Mouse (Mus musculus) yolk sac, embryonic 10.5 days (tissue): ENCODE measurements around the gene Pgghg.

Experiments used
- DNase-seq: peaks from one replicate; pipeline ENCODE4 v3.0.0-alpha.2; 2017; ENCODE audit warnings: low spot score

Gene Pgghg

DNA sequence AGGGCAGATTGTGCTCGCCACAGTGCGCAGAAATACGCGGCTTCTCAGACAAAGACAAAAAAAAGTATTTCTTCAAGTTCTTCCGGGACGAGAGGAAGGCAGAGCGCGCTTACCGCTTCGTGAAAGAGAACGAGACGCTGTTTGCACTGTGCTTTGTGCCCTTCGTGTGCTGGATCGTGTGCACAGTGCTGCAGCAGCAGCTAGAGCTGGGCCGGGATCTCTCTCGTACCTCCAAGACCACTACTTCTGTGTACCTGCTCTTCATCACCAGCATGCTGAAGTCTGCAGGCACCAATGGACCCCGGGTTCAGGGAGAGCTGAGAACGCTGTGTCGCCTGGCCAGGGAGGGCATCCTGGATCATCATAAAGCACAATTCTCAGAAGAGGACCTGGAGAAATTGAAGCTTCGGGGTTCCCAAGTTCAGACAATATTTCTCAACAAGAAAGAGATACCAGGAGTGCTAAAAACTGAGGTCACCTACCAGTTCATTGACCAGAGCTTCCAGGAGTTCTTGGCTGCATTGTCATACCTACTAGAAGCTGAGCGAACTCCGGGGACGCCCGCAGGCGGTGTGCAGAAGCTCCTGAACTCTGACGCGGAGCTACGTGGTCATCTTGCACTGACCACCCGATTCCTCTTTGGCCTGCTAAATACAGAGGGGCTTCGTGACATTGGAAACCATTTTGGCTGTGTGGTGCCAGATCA is 18.0 kb upstream of the Pgghg start:
- DNase-seq, result no peak

DNA sequence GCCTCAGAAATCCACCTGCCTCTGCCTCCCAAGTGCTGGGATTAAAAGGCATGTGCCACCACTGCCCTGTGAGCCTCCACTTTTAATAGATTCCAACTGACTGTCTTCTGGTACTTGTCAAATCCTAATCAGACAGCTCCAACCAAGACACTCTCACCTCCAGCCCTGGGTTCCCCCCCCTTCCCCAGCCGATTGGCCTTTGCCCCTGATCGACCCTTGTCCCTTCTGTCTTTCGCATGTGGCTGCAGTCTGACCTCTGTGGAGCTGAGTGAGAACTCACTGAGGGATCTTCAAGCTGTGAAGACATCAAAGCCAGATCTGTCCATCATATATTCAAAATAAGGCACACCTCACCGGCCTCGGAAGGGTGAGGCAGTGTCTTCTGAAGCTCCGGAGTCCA is 14.0 kb upstream of the Pgghg start:
- DNase-seq, result peak; percentile 77

DNA sequence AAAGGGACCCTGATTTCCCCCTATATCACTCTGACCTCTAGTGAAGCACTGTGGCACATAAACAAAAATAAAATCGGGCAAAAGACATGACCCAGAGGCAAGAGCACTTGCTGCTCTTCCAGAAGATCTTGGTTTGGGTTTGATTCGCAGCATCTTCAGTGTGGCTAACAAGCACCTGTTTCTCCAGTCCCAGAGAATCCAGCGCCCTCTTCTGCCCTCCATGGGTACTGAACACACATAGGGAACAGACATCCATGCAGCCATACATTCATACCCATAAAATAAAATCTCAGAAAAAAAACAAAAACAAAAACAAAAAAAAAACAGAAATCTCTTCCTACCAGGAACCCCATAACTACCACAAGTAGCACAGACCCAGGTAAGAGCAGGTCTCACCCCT is 2.8 kb upstream of the Pgghg start:
- no peak for DNase-seq

DNA sequence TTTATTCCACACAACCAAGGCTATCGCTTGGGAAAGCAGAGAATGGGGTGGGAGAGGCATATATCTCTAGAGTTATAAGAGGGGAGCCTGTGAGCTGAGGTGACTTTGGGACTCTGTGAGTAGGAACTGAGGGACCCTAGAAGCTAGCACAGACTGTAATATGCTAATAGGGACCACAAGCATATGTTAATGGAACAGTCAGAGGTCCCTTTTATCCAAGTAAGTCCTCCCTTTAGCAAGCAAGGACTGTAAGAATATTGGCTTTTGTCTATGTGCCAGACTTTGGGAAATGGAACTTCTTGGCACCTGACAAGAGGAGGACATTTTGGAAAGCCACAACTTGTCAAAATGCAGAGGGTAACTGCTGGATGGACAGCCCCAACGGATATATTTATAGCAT is 2.3 kb upstream of the Pgghg start:
- no peak for DNase-seq

DNA sequence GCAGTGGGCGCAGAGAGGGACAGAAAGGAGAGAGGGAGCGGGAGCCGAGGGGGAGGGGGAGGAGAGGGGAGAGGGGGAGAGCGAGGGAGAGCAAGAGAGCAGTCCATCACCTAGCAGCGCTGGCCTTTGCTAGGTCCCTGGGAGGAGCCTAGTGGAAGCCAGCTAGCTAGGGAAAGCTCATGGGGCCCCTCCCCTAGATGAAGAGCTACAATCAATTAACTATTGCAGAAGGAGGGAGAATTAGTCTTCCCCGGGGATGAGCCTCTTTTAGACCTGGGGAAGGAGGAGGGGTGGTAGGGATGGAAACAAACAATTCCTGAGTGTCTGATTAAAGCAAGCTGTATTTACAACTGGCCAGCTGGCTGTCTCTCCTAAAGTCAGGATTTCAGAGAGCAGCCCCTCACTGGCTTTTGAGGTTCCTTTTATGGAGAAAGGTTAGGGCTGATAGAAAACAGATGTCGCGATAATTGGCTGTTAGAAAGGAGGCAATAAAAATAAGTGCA is 1.5 kb upstream of the Pgghg start:
- peak; percentile 36 for DNase-seq

DNA sequence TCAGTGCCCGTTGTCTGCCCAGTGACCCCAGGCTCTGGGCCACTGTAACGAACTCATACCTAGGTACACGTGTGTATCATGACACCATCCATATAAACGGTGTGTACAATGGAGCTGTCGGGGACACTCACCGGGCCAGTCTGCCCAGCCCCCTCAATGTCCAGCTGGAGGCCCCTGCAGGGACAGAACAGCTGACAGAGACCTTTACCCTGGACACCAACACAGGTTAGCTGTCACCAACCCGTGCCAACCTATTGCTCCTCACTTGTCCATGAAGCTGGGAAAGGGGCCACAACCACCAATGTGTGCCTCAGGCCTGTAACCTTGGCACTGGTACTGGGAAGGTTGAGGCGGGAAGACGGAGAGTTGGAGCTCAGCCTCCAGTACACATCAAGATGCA is 1.1 kb downstream of the Pgghg start:
- no peak for DNase-seq

DNA sequence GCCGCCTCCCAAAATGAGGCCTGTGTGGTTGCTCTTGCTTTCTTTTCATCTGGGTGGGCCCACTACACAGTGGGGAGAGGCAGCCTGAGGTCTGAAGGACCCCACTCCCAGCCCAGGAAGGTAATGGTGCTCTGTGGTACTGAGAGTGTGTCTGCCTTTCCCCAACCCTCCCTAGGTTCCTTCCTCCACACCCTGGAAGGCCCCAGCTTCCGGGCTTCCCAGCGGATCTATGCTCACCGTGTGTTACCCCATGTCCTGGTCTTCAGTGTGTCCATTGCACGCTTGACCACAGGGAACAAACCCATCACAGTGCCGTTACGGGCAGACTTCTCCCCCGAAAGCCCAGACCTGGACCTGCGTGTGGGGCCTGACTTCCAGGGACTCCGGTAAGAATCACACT is 1.6 kb downstream of the Pgghg start:
- DNase-seq, result no peak

DNA sequence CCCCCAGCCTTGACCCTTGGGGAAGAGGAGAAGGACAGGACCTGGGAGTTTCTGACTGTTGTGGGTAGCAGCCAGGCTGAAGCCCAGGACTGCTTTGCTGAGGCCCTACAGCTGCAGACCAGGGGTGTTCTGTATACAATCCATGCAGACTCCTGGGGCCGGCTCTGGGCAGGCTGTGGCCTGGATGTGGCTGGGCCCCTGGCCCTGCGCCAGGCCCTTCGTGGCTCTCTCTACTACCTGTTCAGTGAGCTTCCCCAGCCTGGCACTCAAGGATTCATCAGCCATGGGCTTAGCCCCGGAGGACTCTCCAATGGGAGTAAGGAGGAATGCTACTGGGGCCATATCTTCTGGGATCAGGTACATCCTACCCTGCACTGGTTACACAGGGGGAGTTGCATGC is 2.2 kb downstream of the Pgghg start:
- DNase-seq, result no peak

DNA sequence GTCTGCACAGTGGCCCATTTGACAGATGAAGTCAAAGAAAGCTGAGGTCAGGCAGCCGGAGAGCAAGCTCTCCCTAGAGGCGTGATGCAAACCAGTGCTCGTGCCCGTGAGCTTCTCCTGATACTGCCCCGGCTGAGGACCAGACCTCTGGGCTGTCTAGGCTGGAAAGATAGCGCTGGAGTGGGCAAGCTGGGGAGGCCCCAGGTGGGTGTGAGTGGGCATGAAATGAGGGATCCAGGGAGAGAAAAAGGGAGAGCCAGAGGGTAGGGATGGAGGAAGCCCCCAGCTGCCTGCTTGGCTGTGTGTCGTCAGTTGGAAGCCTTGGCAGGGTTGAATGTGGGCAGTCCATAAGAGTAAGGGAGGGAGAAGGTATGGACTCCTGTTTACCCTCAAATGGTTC is 3.0 kb downstream of the Pgghg start:
- DNase-seq, result no peak

DNA sequence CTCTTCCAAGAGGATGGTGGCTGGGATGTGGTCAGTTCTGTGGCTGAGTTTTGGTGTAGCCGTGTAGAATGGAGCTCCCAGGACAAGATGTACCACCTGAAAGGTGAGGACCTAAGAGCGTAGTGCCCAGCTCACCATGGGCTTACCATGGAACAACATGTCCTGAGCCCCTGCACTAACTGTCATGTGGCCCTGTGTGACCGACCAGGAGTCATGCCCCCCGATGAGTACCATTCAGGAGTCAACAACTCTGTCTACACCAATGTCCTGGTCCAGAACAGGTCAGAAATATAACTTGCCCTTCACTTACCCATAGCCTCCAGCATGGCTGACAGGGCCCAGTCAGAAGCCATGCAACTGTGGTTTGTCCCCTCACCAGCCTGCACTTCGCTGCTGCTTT is 4.1 kb downstream of the Pgghg start:
- no peak for DNase-seq

DNA sequence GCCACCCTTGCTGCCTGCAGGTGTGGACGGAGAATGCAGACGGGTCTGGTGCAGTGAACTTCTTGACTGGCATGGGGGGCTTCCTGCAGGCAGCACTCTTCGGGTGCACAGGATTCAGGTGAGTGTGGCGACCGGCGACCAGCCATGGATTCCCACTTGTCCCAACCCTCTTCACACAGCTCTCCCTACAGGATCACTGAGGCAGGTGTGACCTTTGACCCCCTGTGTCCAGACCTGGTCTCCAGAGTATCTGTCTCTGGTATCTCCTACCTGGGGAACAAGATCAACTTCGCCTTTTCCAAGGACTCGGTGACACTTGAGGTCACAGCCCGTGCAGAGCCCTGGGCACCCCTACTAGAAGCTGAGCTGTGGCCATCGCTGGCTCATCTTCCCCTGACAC is 5.1 kb downstream of the Pgghg start:
- no peak for DNase-seq

DNA sequence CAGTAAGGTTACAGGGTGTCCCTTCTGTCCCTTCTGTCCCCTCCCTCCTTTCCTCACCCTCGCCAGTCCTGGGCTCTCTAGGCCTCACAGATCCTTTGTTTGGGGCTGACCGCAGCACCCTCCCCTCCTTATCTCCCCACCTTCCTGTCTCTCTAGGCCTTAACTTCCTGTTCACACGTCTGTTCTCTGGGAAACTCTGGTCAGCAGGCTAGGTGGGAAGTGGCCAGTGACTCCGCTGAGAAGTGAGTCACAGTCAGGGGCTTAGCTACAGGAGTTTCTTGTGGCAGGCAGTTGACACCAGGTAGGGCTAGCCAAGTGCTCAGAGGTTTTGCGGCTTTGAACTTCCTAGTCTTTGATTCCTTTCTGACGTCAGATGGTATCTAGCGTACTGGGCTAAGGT is 5.8 kb downstream of the Pgghg start:
- DNase-seq, result peak; percentile 39

DNA sequence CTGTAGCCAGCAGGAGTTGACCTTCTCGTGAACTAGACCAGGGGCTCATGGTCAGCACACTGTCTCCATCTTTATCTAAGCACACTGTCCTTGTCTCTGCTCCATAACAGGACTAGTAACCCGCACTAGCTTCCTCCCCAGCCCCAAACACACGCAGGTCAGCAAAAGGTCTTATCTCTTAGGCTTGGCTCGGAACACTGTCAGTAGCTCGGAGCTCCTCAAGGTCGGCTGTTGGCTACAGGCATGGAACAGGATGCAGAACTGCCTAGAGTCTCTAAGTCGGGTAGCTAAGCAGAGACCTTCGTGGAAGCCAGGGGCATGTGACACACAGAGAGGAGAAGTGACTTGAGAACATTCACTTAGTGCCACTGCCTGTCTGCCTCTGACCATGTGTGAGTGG is 7.0 kb downstream of the Pgghg start:
- no peak for DNase-seq

DNA sequence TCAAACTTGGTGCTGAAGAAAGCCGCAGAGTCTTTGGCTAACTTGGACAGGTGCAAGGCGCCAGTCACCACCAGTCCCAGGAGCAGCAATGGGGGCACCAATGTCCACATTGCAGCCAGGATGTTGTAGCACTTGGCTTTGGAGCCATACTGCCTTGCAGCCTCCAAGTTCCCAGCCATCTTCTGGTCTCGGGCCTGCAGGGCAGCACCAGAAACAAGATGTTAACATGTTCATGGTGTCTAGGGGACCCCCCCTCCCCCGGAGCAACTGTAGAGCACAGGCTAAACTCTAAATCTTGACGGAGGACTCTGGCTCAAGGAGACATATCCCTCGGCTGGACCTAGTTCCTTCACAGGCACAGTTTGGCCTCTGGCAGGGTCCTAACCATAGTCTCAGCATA is 8.1 kb downstream of the Pgghg start:
- DNase-seq, result no peak

DNA sequence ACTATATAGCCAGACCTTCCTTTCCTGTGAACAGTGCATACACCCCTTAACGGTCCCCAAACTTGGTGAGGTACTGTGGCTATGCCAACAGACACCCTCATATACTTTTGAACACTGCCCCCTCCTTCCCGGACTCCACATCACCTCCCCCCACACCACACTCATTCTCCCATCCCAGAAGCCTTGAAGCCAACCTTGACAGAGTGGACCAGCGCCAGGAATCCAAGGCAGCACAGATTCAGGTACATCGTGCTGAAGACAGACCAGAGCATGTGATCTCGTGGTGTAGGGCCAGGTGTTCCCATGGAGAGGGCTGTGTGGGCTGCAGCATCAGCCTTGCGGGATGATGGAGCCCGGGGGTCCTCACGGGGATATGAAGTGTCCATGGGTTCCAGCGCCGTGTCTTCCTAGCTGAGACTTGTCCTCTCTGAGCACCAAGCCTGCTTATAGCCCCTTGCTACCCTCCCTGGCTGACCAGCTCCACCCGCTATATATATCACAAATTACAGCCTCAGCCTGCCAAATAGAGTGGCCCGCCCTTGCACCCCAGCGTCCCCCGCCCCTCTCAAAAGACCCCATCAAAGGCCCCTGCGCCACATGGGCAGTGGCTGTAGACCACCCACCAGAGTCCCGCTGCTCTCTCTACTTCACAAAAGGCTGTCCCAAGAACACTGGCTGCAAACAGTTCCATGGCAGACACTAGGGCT is 8.8 kb downstream of the Pgghg start, which contains the start of gene Ifitm5:
Gene Ifitm5, minus strand, starts transcription at position 468 of the 707 bp plus-strand sequence.
- no peak for DNase-seq

DNA sequence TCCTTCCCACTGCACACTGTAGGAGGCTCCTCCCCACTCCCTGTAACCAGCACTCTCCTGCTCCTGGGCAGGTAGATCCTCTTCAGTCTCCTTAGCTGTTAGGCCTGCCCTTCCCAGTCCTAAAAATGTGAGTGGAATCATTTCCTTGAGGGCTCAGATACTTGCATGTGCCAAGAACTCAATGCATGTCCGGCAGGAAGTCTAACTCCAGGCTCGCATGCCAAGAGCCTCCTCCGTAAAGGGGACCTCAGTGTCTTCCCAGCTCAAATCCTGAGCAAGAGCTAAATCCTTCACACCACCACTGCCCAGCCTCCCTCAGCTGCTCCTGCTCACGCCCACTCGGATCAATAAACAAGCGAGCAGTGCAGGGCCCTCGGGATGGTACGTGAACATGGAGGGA is 9.9 kb downstream of the Pgghg start:
- no peak for DNase-seq

DNA sequence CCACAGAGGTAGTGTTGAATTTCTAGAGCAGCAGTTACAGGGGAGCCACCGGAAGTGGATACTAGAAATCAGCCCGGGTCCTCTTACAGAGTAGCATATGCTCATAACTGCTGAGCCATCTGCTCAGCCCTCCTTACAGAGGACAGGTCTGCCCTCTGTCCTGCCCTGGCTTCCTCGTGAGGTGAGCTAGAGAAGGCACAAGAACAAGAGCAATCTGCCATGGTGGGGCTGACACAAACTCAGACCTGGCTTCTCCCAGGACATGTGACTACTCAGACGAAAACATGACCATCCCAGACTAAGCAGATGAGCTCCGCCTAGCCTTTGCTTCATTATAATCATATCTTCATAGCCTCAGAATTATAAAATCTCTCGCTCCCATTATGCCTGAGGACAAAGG is 10.6 kb downstream of the Pgghg start:
- DNase-seq, result no peak

DNA sequence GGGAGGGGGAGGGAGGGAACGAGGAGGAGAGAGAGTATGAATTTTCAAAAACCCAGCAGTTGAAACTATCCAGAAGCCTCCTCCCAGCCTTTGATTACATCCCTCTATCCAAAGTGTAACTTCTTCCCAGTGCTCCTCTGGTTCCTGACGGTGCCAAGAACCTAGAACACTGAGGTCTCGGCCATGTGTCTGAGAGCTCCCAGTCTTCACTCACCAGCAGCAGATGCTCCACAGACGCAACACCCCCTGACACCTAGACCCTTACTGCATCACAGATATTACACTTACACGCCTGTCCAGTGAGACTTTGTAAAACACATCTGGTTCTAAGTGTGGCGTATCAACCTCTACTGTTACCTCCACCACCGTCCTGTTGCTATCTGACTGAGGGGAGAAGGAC is 11.2 kb downstream of the Pgghg start:
- DNase-seq, result no peak

DNA sequence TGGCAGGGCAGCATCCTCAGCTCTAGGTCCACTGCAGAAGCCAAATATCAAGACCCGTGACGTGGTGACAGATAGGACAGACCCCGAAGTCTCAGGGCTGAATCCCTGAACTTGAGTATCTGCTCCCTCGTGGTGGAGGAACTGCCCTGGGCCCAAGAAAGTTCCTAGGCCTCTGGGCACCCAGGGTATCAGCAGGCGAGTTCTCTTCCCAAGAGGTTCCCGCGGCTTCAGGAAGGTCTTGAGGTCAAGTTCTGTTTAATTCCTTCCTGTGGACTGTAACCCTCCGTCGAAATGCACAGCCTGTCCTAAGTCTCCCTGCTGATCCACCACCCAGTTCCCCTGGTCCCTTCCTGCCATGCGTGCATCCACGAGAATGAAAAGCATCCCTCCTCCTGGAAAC is 11.9 kb downstream of the Pgghg start:
- DNase-seq, result no peak

DNA sequence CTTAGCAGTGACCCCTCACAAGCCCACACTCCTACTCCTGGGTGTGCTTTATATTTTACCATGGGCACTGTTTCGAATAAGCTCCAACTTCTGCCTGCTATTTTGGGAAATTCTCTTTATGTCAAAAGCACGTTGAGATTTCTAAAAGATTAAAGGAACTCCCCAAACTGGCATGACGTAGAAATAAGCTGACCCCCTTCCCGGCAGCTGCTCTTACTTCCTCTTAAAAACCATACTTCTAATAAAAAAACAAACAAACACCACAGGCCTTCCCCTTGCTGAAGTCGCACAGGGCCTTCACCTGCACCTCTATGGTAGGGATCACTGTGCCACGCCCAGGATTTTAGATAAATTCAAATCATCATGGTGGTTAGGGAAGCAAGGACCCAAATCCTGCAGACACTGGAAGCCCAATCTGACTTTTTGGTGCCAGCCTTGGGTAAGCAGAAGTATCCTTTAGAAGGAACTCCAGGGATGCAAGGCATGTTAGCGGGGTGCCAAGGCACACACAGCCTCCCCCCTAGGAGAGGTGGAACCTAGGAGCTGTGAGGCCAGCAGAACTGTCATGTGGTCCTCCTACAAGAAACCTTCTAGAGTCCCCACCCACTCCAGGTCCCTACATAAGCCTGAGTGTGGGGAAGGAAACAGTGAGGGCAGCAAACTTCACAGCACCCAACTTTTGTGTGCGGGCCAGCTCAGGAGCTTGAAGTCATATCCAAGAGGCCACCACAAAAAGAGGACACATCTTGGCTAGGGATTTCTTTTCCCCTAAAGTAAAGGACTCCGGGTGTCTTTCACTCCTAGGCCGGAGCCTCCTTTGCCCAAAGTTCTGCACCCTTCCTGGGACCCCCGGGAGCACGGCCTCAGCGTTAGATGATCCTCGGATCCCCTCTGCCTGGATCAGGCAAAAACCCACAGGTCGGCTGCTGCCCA is 12.9 kb downstream of the Pgghg start:
- DNase-seq, result no peak

DNA sequence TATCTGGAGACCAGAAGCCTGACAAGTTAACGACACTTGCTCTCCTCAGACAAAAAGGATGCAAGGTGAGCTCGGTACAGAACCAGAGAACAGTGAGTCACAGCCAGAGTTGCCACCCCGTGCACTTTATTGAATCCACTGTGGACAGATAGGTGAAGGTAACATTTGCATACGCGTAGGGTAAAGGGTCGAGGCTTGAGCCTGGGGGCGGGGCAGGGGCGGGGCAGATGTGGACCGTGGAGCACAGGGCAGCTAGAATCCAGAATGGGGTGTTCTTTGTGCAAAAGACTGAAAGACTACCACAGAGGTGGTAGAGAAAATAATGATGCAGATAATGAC is 13.5 kb downstream of the Pgghg start:
- no peak for DNase-seq

DNA sequence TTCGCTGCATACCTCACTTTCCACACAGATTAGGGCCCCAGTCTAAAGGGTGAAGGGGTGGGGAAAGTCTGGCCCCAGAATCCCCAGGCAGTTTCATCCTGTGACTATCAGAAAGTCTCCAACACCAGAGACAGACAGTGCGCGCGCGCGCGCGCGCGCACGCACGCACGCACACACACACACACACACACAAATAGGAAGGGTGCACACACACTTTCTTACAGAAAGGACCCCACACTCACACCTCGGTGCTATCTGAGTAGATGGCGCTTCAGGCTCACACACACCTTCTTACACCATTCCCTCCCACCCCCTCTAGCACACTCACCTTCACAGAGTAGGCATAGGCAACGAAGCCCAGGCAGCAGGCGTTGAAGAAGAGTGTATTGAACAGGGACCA is 14.2 kb downstream of the Pgghg start:
- no peak for DNase-seq
